Mouse (Mus musculus) ES-E14 (cell line): ENCODE measurements around the gene Lad1.

Experiments used
- CHD2 ChIP-seq: IDR thresholded peaks from 2 replicates; pipeline ENCODE4 v1.6.1; 2014; ENCODE audit warnings: mild to moderate bottlenecking, low read depth, low read length, inconsistent platforms
- HCFC1 ChIP-seq: IDR thresholded peaks from 2 replicates; pipeline ENCODE4 v1.6.1; 2012; ENCODE audit warnings: low read length, inconsistent platforms, borderline replicate concordance; ENCODE audit not compliant: insufficient read depth
- ZNF384 ChIP-seq: IDR thresholded peaks from 2 replicates; pipeline ENCODE4 v1.6.1; 2012; ENCODE audit warnings: low read depth, low read length, inconsistent platforms

- TF ChIP-seq CHD2 = no peak
- no peak for TF ChIP-seq ZNF384
- no peak for TF ChIP-seq HCFC1
Observed at GRCm38 (mm10) chr1:135862561-135862960, 44.2 kb downstream of the Lad1 start.
